Mouse (Mus musculus) gastrocnemius, postnatal 10 days (tissue): ENCODE measurements at regions not wholly inside any gene's neighbourhood (a gene's known extent, or its start where the extent isn't known, plus 50 kb on each side); places are given as distances from the start of the nearest gene placed in this dataset.

Source experiments
- DNase-seq: peaks from one replicate; pipeline ENCODE4 v3.0.0; 2021; ENCODE audit warnings: mixed read lengths

DNA sequence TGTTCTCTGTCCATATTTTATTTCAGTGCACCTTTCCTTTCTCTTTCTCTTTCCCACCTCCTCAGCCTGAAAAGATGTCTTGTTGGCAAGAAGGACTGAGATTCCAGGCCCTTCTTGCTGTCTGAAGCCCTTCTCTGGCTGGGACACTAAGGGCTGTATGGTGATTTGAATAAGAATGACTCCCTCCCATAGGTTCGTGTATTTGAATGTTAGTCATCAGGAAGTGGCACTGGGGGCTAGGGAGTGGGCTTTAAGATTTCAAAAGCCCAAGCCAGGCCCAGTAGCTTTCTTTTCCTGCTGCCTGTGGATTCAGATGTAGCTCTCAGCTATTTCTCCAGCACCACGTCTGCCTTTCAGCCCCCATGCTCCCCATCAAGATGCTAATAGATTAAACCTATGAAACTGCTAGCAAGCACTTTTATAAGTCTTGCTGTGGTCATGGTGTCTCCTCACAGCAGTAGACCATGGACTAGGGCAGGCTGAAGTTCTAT, 66.3 kb upstream of the Tle4 start:
- no peak for DNase-seq

GRCm38 (mm10) chr19:14663350-14663749, 65.5 kb upstream of the Tle4 start:
- DNase-seq, result no peak

DNA sequence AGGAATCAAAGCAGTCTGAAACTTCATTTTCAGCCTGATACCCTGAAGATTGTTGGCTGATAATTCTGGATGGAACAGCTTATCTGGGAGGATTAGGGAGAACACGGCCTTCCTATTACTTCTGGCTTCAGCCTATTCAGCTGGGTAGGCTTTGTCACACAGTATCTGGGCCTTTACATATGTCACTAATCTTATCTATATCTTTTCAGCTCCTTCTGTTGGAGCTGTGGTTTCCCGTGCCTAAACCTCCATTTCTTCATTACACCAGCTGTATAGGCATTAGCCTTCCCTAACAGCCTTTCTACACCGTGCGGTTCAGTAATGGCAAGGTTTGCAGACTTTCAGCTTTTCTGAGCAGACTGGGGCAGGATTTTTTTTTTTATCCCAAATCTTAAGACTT, 61.9 kb upstream of the Tle4 start:
- no peak for DNase-seq

- DNase-seq, result no peak
Measured at GRCm38 (mm10) chr19:14658479-14658878, 60.6 kb upstream of the Tle4 start.

GRCm38 (mm10) chr19:14656022-14656388, 58.2 kb upstream of the Tle4 start:
- DNase-seq, result no peak

- no peak for DNase-seq
Measured at GRCm38 (mm10) chr19:14655302-14656021, 57.6 kb upstream of the Tle4 start.
